Mouse (Mus musculus): ENCODE results near the gene Nt5c3b. TPM values are rescaled to one million over a fixed set of nuclear protein-coding genes. Genes with fewer than 3 reads are reported as not detected.

The Nt5c3b gene
- total RNA-seq, 1 experiment, result 27.4 TPM

GRCm38 (mm10) chr11:100437901-100438300, 3.7 kb downstream of the Nt5c3b start:
- no peak for DNase-seq (ENCODE audit: low read depth, low spot score)
- Histone ChIP-seq H3K36me3 (ENCODE audit: control insufficient read depth, insufficient read depth, low read length, poor library complexity, severe bottlenecking) (no peaks in the 10 kb centered on the region), H3K4me3 (ENCODE audit: insufficient read depth in 1 of 2, low read depth in 1 of 2, low read length in 2 of 2, poor library complexity in 1 of 2, severe bottlenecking in 1 of 2) (no peak overlapping the region), H3K9ac (ENCODE audit: insufficient read depth, low read depth, low read length, poor library complexity, severe bottlenecking) (no peak overlapping the region), H3K9me3 (ENCODE audit: control insufficient read depth, insufficient read depth, low read depth, low read length) (no peaks in the 10 kb centered on the region), H3K27ac (ENCODE audit: insufficient read depth, low read depth, low read length, poor library complexity, severe bottlenecking) (no peak overlapping the region), H3K4me1 (ENCODE audit: control insufficient read depth in 2 of 2, insufficient read depth in 2 of 2, low read length in 2 of 2, poor library complexity in 1 of 2) (peaks cover 9 to 19% of the 10 kb centered on the region in 2 experiments)
- TF ChIP-seq ZNF384 (IDR thresholded peaks at IDR 0.05; ENCODE audit: low read depth, low read length) (no peak), CHD2 (IDR thresholded peaks at IDR 0.05; ENCODE audit: low read depth, low read length) (no peak), MAFK (IDR thresholded peaks at IDR 0.05; ENCODE audit: insufficient read depth, low read depth, low read length) (no peak)
- in situ Hi-C loops (cut with MboI; ENCODE audit: low sequenced_read_pairs in 2 of 2, unreplicated experiment in 2 of 2), result no loop called here

GRCm38 (mm10) chr11:100435678-100436246, 5.8 kb downstream of the Nt5c3b start:
- no peak for TF ChIP-seq HCFC1 (IDR thresholded peaks at IDR 0.05; ENCODE audit: borderline replicate concordance, insufficient read depth, low read length)
- TF ChIP-seq ZNF384 (IDR thresholded peaks at IDR 0.05; ENCODE audit: low read depth, low read length), result no peak
- no peak for TF ChIP-seq ZC3H11A (IDR thresholded peaks at IDR 0.05; ENCODE audit: borderline replicate concordance, low read depth, low read length)
- TF ChIP-seq CHD2 (IDR thresholded peaks at IDR 0.05; ENCODE audit: low read depth, low read length), result no peak
- no peak for TF ChIP-seq MAFK (IDR thresholded peaks at IDR 0.05; ENCODE audit: insufficient read depth, low read depth, low read length)
- no peaks in the 10 kb centered on the region for H3K36me3 ChIP-seq (ENCODE audit: control insufficient read depth, insufficient read depth, low read length, poor library complexity, severe bottlenecking)
- no peak overlapping the region for H3K4me3 ChIP-seq (ENCODE audit: insufficient read depth in 1 of 2, low read depth in 1 of 2, low read length in 2 of 2, poor library complexity in 1 of 2, severe bottlenecking in 1 of 2)
- peaks cover 9 to 19% of the 10 kb centered on the region in 2 experiments for H3K4me1 ChIP-seq (ENCODE audit: control insufficient read depth in 2 of 2, insufficient read depth in 2 of 2, low read length in 2 of 2, poor library complexity in 1 of 2)
- no peak overlapping the region for H3K9ac ChIP-seq (ENCODE audit: insufficient read depth, low read depth, low read length, poor library complexity, severe bottlenecking)
- H3K27ac ChIP-seq (ENCODE audit: insufficient read depth, low read depth, low read length, poor library complexity, severe bottlenecking), result no peak overlapping the region
- DNase-seq (ENCODE audit: low read depth, low spot score), result no peak
- no peaks in the 10 kb centered on the region for H3K9me3 ChIP-seq (ENCODE audit: control insufficient read depth, insufficient read depth, low read depth, low read length)
- in situ Hi-C loops (cut with MboI; ENCODE audit: low sequenced_read_pairs in 2 of 2, unreplicated experiment in 2 of 2), result no loop called here

- Histone ChIP-seq H3K36me3 (ENCODE audit: control insufficient read depth, insufficient read depth, low read length, poor library complexity, severe bottlenecking) (no peaks in the 10 kb centered on the region), H3K9me3 (ENCODE audit: control insufficient read depth, insufficient read depth, low read depth, low read length) (no peaks in the 10 kb centered on the region), H3K4me3 (ENCODE audit: insufficient read depth in 1 of 2, low read depth in 1 of 2, low read length in 2 of 2, poor library complexity in 1 of 2, severe bottlenecking in 1 of 2) (no peak overlapping the region), H3K27ac (ENCODE audit: insufficient read depth, low read depth, low read length, poor library complexity, severe bottlenecking) (no peak overlapping the region), H3K9ac (ENCODE audit: insufficient read depth, low read depth, low read length, poor library complexity, severe bottlenecking) (no peak overlapping the region), H3K4me1 (ENCODE audit: control insufficient read depth in 2 of 2, insufficient read depth in 2 of 2, low read length in 2 of 2, poor library complexity in 1 of 2) (peaks cover 5 to 20% of the 10 kb centered on the region in 2 experiments; a peak in 2 of 4 replicates)
- in situ Hi-C loops (cut with MboI; ENCODE audit: low sequenced_read_pairs in 2 of 2, unreplicated experiment in 2 of 2), result no loop called here
- DNase-seq (ENCODE audit: low read depth, low spot score), result no peak
- TF ChIP-seq ZNF384 (IDR thresholded peaks at IDR 0.05; ENCODE audit: low read depth, low read length) (no peak), HCFC1 (IDR thresholded peaks at IDR 0.05; ENCODE audit: borderline replicate concordance, insufficient read depth, low read length) (no peak), MAFK (IDR thresholded peaks at IDR 0.05; ENCODE audit: insufficient read depth, low read depth, low read length) (no peak), CHD2 (IDR thresholded peaks at IDR 0.05; ENCODE audit: low read depth, low read length) (no peak), ZC3H11A (IDR thresholded peaks at IDR 0.05; ENCODE audit: borderline replicate concordance, low read depth, low read length) (no peak)
These were observed 9.6 kb downstream of the Nt5c3b start for GRCm38 (mm10) chr11:100432002-100432401.

DNA sequence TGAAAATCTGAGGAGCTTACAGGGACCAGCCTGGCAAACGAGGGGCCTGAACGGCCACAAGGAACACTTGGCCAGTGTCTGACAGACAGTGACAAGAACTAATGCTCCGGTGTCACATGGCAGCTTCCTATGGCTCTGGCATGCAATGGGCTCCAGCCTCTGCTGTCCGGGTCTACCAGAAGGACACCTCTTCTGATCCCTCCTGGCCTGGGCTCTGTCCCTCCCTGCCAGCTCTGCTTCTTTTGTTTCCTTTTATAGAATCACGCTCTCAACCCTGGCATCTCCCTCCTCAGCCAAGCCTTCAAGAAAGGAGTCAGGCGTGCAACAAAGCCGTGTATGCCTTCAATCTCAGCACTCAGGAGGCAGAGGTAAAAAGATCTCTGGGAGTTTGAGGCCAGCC, 11.6 kb downstream of the Nt5c3b start:
- no peaks in the 10 kb centered on the region for H3K9me3 ChIP-seq (ENCODE audit: control insufficient read depth, insufficient read depth, low read depth, low read length)
- in situ Hi-C loops (cut with MboI; ENCODE audit: low sequenced_read_pairs in 2 of 2, unreplicated experiment in 2 of 2), result no loop called here
- H3K9ac ChIP-seq (ENCODE audit: insufficient read depth, low read depth, low read length, poor library complexity, severe bottlenecking), result no peak overlapping the region
- no peak for DNase-seq (ENCODE audit: low read depth, low spot score)
- TF ChIP-seq CHD2 (IDR thresholded peaks at IDR 0.05; ENCODE audit: low read depth, low read length), result no peak
- no peak for TF ChIP-seq HCFC1 (IDR thresholded peaks at IDR 0.05; ENCODE audit: borderline replicate concordance, insufficient read depth, low read length)
- TF ChIP-seq ZC3H11A (IDR thresholded peaks at IDR 0.05; ENCODE audit: borderline replicate concordance, low read depth, low read length), result no peak
- TF ChIP-seq MAFK (IDR thresholded peaks at IDR 0.05; ENCODE audit: insufficient read depth, low read depth, low read length), result no peak
- no peak for TF ChIP-seq ZNF384 (IDR thresholded peaks at IDR 0.05; ENCODE audit: low read depth, low read length)
- no peaks in the 10 kb centered on the region for H3K36me3 ChIP-seq (ENCODE audit: control insufficient read depth, insufficient read depth, low read length, poor library complexity, severe bottlenecking)
- H3K4me1 ChIP-seq (ENCODE audit: control insufficient read depth in 2 of 2, insufficient read depth in 2 of 2, low read length in 2 of 2, poor library complexity in 1 of 2), result peaks cover 5 to 12% of the 10 kb centered on the region in 2 experiments; a peak in 2 of 4 replicates
- no peak overlapping the region for H3K27ac ChIP-seq (ENCODE audit: insufficient read depth, low read depth, low read length, poor library complexity, severe bottlenecking)
- H3K4me3 ChIP-seq (ENCODE audit: insufficient read depth in 1 of 2, low read depth in 1 of 2, low read length in 2 of 2, poor library complexity in 1 of 2, severe bottlenecking in 1 of 2), result no peak overlapping the region
